Mouse (Mus musculus): ENCODE results near the gene Tmem164.

The Tmem164 gene

DNA sequence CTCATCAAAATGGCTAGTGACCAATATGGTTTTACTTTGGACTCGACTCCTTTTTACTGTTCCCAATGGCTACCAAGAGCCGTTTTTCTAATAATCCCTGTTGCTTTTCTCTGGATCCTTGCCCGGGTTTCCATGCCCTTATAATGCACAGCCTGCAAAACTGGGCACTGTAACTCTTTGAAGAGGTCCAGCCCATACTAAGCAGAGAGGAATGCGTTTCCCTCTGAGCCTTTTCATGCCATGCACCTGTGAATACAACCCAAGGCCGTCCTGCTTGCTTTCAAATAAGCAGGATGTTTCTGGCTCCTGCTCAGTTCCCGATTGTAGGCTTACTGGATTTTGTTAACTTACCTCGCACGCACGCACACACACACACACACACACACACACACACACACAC lies 7.3 kb downstream of the Tmem164 start:
- DNase-seq (ENCODE audit: low spot score): no peak

DNA sequence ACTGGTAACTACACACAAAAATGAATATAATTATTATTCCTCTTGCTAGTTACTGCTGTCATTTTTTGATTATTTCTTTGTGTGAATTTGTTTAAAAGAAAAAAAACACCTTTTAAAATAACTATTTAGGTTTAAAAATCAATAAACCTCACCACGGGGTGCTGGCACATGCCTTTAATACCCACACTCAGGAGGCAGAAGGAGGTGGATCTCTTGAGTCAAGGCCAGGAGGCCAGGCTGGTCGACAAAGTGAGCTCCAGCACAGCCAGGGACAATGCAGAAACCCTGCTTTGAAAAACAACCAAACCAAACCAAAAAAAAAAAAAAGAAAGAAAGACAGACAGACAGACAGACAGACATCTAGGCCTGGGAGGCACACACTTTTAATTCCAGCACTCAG lies 12.1 kb downstream of the Tmem164 start:
- DNase-seq (ENCODE audit: low spot score): no peak

DNA sequence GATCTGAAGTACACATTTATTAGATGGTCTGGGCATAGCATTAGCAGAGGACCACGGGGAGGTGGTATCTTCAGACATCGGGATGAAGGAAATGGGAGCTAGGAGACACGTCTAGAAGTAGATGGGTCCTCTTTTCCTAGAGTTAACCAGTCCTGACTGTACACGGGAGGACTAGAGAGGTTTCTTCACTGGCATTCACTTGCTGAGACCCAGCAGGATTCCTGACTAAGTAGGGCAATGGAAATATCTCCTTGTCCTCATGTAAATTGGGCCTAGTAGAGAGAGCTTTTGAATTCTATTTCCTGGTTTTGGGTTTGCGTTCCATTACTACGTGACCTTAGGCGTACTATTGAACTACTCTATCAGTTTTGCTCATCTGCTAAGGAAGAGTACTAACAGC lies 13.1 kb downstream of the Tmem164 start:
- no peak for DNase-seq (ENCODE audit: low spot score)

DNA sequence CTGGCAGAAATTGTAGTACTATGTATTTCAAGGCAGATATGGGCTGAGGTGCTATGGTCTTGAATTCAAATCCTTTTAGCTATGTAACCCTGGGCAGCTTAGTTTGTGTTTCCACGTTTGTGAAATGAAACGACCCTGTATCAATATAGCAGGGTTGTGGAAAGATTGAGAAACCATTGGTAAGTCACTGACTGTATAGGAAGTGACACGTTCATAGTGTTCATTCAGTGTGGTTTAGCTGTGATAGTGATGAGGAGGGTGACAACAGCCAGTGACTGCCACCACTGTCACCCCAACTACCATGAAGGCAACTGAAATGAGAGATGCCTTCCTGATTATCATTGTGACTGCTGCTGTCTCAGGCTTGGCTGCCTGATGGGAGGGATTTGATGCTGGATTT lies 13.7 kb downstream of the Tmem164 start:
- no peak for DNase-seq (ENCODE audit: low spot score)

DNA sequence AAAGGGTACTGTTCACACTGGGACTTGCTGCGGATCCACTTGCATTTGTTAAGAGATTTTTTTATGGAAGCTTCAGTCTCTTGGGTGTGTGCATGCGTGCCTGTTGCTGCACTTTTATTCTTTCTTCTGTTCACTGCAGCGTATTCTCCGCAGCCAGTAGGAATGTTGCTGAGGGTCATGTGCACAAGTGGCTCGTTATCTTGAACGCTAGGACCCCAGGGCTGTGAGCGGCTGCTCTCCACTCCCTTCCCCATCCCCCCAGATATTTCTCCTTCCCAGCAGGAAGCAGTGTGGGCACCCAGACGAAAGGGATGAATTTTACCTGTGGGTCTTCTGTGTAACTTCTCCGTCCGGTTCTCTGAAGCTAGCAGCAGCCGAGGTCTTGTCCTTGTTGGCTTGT lies 15.6 kb downstream of the Tmem164 start:
- DNase-seq (ENCODE audit: low spot score): no peak

DNA sequence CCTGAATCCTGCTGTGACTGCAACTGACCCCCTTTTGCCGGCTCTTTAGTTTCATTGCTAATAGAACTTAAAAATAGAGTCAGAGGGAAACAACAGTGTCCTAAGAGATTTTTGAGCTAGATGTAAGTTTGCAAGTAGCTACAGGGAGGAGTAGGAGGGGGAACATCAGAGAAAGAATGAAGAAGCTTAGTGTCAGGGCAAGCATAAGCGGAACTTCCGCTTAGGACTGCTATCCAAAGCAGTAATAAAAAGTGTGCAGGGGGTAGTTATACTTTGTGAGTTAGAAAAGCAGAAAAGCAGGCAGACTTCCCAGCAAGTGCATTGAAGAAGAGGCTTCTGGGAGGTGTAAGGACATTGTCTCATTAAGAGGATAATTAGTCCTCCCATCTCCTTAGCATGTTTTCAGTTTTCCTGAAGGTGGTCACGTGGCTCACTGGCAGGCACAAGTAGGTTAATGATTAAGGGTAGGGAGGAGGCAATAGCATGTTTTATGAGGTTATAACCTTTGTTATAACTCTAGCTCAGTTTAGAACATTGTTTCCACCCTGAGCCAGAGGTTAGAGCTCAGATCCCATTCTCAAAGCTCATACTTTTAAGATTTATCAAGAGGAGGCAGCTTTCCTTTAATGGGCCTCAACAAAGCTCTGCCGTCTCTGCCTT lies 16.5 kb downstream of the Tmem164 start:
- DNase-seq (ENCODE audit: low spot score): no peak

DNA sequence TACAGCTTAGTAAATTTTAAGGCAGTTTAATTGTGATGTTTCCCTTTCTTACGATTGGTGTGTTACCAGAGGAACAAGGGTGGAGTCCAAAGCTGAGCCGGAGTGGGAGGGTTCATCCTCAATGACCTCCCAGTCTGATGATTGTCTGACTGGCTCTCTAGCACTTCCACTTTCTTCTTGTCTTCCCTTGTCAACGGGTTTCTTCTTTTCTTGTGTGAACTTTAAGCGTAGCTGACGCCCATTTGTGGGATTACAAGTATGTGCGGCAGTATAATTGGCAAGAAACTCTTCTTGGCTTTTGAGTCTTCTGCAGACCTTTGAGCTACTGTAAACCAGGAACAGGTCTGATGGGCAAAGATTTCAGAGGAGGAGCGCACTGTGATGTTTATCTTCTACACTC lies 17.0 kb downstream of the Tmem164 start:
- DNase-seq (ENCODE audit: low spot score): no peak

DNA sequence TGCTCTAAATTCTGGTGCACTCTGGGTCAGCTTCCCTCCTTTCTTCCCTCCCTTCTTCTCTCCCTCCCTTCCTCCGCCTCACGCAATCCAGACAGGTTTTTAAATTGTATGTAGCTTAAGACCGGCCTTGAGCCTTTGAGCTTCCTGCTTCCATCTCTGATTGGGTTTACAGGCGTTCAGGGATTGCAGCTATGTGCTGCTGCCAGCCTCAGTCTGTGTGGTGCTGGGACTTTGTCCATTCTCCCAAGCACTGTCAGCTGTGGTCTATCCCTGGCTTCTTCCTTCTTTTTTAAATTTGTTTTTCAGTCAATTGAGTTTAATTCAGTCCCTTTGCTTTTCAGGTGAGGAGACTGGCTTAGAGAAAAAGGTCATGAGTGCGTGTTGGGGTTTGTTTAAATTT lies 20.9 kb downstream of the Tmem164 start:
- no peak for DNase-seq (ENCODE audit: low spot score)

DNA sequence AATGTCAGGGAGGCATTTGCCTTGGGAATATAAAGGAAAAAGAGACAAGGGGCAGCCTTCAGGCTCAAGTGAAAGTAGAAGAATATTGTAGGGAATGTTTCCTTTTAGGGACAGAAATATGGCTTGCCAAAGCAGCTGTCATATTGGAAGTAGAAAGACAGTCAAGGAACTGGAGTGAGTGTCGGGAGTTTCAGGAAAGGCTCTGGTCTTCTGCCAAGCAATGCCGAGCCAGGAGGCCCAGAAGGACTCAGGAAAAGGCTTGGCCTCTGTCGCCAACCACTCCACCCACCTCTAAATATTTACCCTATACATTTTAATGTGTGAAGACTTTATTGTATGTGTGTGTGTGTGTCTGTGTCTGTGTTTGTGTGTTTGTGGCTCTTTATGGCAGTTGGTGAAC lies 21.4 kb downstream of the Tmem164 start:
- no peak for DNase-seq (ENCODE audit: low spot score)

DNA sequence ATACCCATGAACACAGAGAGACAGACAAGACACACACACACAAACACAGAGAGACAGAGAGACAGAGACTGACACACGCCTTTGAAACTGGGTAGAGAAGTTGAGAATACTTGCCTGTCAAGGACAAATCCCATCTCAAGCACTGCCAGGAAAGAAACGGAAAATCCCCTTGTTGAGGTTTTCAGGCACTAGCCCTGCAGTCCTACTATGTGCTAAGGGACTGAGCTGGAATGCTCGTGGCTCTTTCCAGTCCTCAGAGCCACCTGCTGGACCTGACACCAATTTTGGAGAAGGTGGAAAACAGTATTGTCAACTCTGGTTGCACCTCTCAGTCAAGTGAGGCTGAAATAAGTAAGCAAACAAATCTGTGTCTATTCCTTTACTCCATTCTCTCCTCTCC lies 22.7 kb downstream of the Tmem164 start:
- DNase-seq (ENCODE audit: low spot score): no peak

DNA sequence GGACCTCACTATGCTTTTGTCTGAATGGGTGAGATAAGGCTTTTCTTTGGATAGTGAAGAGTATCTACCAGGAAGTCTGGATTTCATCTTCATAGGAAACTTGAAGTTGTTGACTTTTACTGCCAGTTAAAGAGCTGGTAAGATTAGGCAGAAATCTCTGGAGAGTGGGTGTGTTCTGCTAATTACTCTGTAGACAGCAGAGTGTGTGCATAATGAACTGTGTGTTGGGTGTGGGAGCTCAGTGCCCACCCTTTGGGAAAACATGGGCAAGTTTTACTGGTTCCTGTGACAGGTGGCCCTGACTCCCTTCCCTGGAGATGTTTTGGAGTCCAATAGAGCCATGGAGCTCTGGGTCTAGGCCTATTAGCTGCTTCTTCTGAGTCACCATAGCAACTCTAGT lies 27.1 kb downstream of the Tmem164 start:
- DNase-seq (ENCODE audit: low spot score): no peak

DNA sequence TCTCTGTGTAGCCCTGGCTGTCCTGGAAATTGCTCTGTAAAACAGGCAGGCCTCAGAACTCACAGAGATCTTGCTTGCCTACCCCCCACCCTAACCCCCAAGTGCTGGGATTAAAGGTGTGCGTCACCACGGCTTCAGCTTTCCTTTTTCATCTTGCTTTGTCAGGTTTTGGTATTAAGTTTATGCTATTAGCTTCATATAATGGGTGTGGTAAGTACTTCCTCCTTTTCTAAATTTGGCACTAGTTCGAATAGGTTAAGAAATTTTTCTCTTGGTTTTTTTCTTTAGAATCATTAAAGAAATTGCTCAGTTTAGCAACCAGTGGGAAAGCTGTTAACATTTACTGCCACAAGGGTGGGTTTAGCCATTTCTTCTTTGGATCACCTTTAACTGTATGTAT lies 34.8 kb downstream of the Tmem164 start:
- DNase-seq (ENCODE audit: low spot score): no peak

DNA sequence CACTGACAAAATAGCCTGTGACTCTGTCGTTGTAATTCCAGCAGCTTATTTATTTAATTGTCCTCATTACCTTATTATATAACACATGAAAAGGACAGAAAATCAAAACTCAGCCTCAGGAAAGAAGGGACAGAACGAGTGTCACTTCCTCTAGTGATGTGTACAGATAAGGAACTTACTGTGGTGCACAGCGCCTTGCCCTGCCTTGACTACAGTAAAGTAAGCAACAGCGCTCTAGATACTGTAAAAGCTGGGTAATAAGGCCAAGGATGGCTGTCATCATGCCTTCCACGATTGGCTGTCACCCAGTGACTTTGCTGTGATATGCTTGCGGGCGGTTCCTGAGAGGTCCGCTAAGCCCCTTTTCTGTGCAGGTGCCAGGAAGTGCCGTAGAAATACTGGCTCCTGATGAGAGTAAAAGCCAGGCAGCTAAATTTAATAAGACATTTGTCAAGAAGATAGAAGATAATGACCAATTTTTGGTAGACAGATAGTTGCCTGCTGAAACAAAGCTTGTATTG lies 36.8 kb downstream of the Tmem164 start:
- no peak for DNase-seq (ENCODE audit: low spot score)

DNA sequence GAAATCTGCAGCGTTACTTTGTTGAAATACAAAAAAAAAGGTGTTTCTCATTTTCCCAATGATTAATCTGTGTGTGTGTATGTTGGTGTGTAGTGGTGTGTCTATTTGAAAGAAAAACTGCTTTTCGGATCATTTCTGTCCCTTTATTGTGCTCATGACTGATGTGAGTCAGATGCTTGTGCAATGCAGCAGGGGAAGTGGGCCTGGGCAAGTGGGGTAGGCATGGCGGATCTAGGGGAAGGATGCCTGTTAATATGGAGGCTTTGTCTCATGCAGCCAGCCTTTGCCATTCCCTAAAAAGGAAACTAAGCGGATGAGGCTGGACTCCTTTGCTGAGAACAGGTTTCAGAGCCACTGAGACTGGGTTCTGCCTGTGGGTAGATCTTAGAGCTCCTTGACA lies 37.6 kb downstream of the Tmem164 start:
- DNase-seq (ENCODE audit: low spot score): no peak

DNA sequence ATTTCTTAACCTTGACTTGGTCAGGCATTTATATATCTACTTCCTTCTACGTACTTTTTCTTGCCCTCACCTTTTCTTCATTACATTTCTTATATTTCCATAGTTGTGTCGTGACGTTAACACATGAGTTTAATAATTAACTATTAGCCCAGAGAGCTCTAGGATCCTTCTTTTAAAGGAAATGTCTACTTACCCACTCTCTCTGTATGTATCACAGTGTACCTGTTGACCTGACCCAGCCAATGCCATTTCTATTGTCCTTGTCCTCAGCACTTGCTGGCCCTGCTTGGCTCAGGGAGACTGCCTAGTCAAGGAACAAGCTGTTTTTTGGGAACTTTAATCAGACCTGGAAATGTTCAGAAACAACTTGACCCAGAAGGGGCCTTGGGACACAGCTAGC lies 40.7 kb downstream of the Tmem164 start:
- no peak for DNase-seq (ENCODE audit: low spot score)

DNA sequence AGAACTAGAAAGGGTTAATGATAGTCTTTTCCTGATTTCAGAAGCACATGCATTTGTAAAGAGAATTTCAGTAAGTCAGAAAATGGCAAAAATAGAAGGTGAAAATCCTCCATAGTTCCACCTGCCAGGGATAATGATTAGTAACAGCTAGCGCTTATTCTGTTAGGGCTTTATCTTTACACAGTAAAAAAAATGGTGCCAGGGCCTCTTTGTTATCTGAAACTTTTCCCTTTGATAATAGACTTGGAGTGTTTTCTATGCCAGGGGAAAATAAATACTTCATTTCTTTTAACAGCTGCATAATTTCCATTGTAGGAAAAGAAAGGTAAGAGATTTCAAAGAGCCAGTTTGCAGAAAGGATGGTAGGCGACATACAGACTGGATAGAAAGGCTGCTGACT lies 43.0 kb downstream of the Tmem164 start:
- DNase-seq (ENCODE audit: low spot score): no peak

DNA sequence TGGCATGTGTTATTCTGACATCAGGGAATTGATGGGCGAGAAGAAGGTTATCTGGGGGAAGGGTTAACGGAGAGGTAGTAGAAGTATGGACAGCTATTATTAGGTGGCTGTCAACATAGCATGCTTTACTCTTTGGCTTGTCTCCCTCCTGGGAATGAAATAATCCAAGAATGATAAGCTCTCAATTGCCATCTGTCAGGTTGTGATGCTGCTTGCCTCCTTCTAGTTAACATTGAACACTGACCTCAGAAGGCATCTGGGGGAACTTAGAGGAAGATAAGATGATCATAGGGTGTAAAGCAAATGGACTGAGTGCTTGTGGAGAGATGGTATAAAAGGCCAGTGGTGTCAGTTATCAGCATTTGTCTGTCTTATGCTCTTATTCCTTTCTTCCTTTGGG lies 44.4 kb downstream of the Tmem164 start:
- no peak for DNase-seq (ENCODE audit: low spot score)

DNA sequence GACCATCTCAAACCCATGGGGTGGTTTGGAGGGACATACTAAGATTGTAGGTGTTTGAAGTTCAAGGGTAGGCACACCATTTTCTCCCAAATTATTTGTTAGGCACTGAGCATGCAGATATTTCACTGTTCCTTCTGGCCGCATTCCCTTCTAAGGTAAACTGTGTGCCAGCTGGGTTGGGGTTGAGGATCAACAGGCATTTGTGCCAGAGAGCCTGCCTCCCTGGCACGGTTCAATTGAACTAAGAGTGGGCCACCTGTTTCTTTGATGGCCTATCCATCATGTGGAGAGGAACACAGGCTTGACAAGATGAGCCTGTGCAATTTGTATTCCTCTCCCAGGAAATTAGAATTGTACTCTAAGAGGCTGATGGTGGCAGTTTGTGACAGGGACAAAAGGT lies 45.1 kb downstream of the Tmem164 start:
- no peak for DNase-seq (ENCODE audit: low spot score)

DNA sequence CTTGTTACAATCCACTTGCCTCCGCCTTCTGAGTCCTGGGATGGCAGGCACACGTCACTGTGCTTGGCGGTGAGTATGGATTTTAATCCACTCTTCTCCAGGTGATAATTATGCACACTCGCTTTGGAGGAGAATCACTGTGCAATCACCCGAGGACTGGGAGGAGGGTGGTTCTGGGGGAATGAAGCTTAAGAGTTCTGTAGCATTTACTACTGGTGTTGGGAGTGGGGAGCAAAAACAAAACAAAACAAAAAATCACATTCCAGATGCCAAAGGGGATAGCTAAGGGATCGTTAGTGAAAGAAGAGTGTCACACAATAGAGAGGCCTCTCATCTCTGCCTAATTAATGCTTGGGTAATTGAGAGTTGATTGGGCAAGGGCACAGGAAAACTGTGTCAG lies 46.6 kb downstream of the Tmem164 start:
- DNase-seq (ENCODE audit: low spot score): no peak

DNA sequence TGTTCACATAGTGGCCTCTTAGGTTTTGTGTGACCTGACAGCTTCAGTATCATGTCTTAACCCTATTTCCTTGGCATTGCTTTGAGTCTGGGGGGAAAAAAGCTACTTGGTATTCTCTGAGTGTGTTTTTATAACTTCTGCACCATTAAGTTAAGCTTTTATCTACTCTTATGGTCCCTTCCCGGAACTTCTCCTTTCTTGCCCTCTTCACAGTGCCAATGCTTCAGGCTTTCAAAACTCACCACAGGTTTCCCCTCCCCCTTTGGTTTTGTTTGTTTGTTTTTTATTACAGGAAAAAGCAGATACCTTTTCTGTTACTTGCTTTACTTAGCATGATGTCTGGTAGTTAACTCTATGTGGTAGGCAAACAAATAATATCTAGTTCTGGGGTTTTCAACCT lies 47.8 kb downstream of the Tmem164 start:
- DNase-seq (ENCODE audit: low spot score): no peak

DNA sequence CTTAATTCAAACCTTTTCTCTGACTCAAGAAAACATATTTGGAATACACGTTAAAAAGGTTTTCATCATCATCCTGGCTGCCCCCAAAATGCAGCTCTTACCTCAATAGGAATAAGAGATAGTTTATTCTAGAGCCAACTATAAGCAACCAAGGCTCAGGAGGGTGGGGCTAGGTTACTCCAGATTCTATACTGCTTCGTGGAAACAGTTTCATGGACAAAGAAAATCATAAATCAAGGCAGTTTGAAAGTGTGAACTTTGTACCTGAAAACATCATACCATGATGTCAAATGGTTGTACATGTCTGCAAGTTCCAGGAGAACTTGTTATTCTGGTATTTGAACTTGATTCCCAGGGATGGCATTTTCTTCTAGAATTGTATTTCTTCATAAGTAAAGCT lies 48.3 kb downstream of the Tmem164 start:
- DNase-seq (ENCODE audit: low spot score): no peak

DNA sequence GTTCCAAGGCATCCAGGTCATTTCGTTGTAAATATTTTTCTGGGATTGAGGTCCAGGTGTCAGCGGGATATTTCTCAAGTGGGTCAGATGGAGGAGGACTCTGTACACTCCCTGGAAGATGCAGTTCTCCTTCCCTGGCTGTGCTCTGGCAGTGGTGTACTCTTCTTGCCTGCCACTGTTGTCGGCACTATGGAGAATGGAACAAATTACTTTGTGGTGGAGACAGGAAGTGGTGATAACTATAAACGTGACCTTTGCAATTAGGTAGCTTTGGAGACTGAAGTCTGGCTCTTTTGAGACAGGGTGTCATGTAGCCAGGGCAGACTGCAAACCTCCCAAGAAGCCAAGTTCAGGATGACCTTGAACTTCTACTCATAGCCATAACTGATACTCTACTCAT lies 55.9 kb downstream of the Tmem164 start:
- DNase-seq (ENCODE audit: low spot score): no peak

DNA sequence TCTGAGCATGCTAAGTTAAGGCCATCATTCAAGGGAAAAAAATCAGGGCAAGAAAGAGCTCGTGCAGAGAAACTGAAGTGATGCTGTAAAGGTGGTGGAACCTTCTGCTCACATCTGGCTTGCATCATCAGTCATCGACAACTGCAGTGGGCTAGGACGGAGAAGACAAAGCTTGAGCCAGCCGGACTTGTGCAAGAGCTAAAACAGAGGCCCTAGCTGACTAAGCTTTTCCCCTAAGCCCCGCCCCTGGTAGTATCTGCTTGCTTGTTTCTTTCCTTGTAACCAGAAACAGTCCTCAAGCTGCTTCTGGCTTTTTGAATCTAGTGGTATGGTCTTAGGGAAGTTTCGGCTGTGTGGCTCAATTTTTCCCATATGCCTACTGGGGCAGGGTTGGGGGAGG lies 56.5 kb downstream of the Tmem164 start:
- peak; percentile 46 for DNase-seq (ENCODE audit: low spot score)

DNA sequence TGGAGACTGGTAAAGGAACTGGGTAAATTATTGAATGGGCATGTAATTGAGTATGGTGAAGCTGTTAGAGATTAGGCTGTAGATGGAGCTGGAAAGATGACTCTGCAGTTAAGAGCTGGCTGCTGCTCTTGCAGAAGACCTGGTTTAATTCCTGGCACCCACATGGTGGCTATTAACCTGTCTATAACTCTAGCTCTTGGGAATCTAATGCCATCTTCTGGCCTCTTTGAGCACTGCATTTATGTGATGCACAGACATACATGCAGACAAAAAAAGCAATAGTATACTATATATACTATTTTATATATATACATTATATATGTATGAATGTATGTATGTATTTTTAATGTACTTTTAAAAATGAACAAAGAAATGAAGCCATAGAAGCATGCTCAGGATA lies 66.2 kb downstream of the Tmem164 start:
- no peak for DNase-seq (ENCODE audit: low spot score)

DNA sequence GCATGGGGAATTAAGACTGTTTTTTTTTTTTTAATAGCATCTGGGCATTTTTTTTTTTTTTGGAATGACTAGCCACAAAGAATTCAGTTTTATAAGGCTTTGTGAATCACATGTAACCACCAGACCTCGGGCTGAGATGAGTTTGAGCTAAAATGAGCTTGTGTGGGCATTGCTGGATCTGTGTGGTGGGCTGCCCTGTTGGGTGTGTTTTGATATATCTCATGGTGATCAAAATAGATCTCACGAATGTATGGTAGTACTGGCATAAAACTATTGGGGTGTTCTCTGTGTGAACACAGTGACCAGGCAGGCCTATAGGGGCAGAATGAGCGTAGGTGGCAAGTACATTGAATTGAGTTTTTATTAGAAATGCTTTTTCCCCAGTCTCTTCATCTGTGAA lies 67.4 kb downstream of the Tmem164 start:
- no peak for DNase-seq (ENCODE audit: low spot score)

Data from urinary bladder, postnatal 14 days (tissue).